Mouse (Mus musculus) limb, embryonic 14.5 days (tissue): Measurements from ENCODE around the gene Sptan1. TPM values are rescaled to one million over a fixed set of nuclear protein-coding genes. Genes with fewer than 3 reads are reported as not detected.
A peak's percentile ranks its signal among the peaks of the same experiment; 100 is the strongest.

Experiments used
- ATAC-seq: fragments of 200-750 bp; cut with Nextera tagmentation; 2 replicates; pipeline ENCODE4 v1.8.0; 2017; ENCODE audit warnings: low read depth, moderate number of reproducible peaks, moderate TSS enrichment; ENCODE audit not compliant: low FRiP score
- DNase-seq: peaks from one replicate; pipeline ENCODE4 v3.0.0-alpha.2; 2015; ENCODE audit warnings: low spot score
- H3K27ac ChIP-seq: fragments of 300-500 bp; sonication (generic); replicated peaks from 2 replicates; pipeline ENCODE4 v1.5.1; 2014; ENCODE audit warnings: low read depth, mild to moderate bottlenecking, low read length, moderate library complexity, mixed read lengths
- H3K27me3 ChIP-seq: fragments of 300-500 bp; sonication (generic); 2 replicates; pipeline ENCODE4 v1.6.1; 2014; ENCODE audit warnings: low read length, mixed read lengths; ENCODE audit not compliant: control insufficient read depth, insufficient read depth
- H3K36me3 ChIP-seq: fragments of 300-500 bp; sonication (generic); 2 replicates; pipeline ENCODE4 v1.6.1; 2014; ENCODE audit warnings: mild to moderate bottlenecking, low read length, moderate library complexity, mixed read lengths; ENCODE audit not compliant: control insufficient read depth, insufficient read depth
- H3K4me1 ChIP-seq: fragments of 300-500 bp; sonication (generic); 2 replicates; pipeline ENCODE4 v1.6.1; 2014; ENCODE audit warnings: antibody characterized with exemption, low read length, mixed read lengths; ENCODE audit not compliant: control insufficient read depth, insufficient read depth
- H3K4me2 ChIP-seq: fragments of 300-500 bp; sonication (generic); replicated peaks from 2 replicates; pipeline ENCODE4 v1.6.1; 2014; ENCODE audit warnings: low read depth, mild to moderate bottlenecking, low read length, moderate library complexity; ENCODE audit not compliant: severe bottlenecking
- H3K4me3 ChIP-seq: fragments of 300-500 bp; sonication (generic); replicated peaks from 2 replicates; pipeline ENCODE4 v1.5.1; 2014; ENCODE audit warnings: low read length
- H3K9ac ChIP-seq: fragments of 300-500 bp; sonication (generic); 2 replicates; pipeline ENCODE4 v1.6.1; 2014; ENCODE audit warnings: mild to moderate bottlenecking, low read depth, low read length, moderate library complexity; ENCODE audit not compliant: severe bottlenecking
- H3K9me3 ChIP-seq: fragments of 300-500 bp; sonication (generic); 2 replicates; pipeline ENCODE4 v1.6.1; 2016; ENCODE audit warnings: low read length; ENCODE audit not compliant: control insufficient read depth
- POLR2A ChIP-seq: fragments of 200-500 bp; IDR thresholded peaks from 2 replicates; pipeline ENCODE4 v1.8.0; 2012; ENCODE audit warnings: inconsistent platforms, mild to moderate bottlenecking, moderate library complexity, borderline replicate concordance; ENCODE audit not compliant: insufficient read depth, insufficient read length; ENCODE audit errors: extremely low read depth
- WGBS: fragments of 180-500 bp; shearing (Covaris S2); extraction: QIAGEN DNeasy Blood & Tissue Kit; methylation state at CpG from one replicate; pipeline ENCODE4 v1.1.7; 2014; 5-methylcytosine and 5-hydroxymethylcytosine counted together
- polyA plus RNA-seq, 2 experiments: library from polyadenylated mRNA; depleted of rRNA in 1 of 2; stranded (reverse) in 1 of 2; unstranded in 1 of 2; fragments of >200 nt; fragmentation: Nextera tagmentation in 1 of 2; extraction: Ambion mirVana in 1 of 2; gene quantifications; 2 replicates each; pipeline versions ENCODE4 v1.2.1 to v1.2.3; 2012 to 2014

Gene Sptan1
- polyA plus RNA-seq, 2 experiments: 153 to 206 TPM

GRCm38 (mm10) chr2:29967768-29968167 lies 2.4 kb downstream of the Sptan1 start:
- H3K36me3 ChIP-seq: peaks cover 21% of the 10 kb centered on the region; the same call in 1 of the 2 replicates
- H3K4me2 ChIP-seq: peak overlapping the region; percentile 50; the same call in 1 of the 2 replicates

GRCm38 (mm10) chr2:29968638-29969037 lies 3.3 kb downstream of the Sptan1 start:
- peaks cover 21% of the 10 kb centered on the region; the same call in 1 of the 2 replicates for H3K36me3 ChIP-seq
- no peak overlapping the region for H3K4me2 ChIP-seq
- H3K9ac ChIP-seq: no peak overlapping the region
- H3K27me3 ChIP-seq: no peaks in the 10 kb centered on the region
- DNase-seq (no peak), ATAC-seq (no peak)
- H3K4me1 ChIP-seq: peaks cover 24% of the 10 kb centered on the region
- TF ChIP-seq POLR2A: no peak
- 63% methylated on average over 5 of the region's 5 CpGs for WGBS
- no peak overlapping the region for H3K4me3 ChIP-seq
- no peak overlapping the region for H3K27ac ChIP-seq
- no peaks in the 10 kb centered on the region for H3K9me3 ChIP-seq

More at GRCm38 (mm10) chr2:29967768-29968167, 2.4 kb downstream of the Sptan1 start:
- WGBS: 61% methylated on average over 5 of the region's 5 CpGs
- DNase-seq: no peak
- H3K4me1 ChIP-seq: peaks cover 24% of the 10 kb centered on the region
- H3K27me3 ChIP-seq: no peaks in the 10 kb centered on the region
- no peak overlapping the region for H3K27ac ChIP-seq
- no peak for TF ChIP-seq POLR2A
- H3K9me3 ChIP-seq: no peaks in the 10 kb centered on the region
- no peak overlapping the region for H3K9ac ChIP-seq
- no peak for ATAC-seq
- H3K4me3 ChIP-seq: 0 out of 2 replicates have a peak overlapping the region, but pooled peaks have one; percentile 4

GRCm38 (mm10) chr2:29971838-29972635 lies 6.7 kb downstream of the Sptan1 start:
- H3K36me3 ChIP-seq: peaks cover 29% of the 10 kb centered on the region; the same call in 1 of the 2 replicates
- peak overlapping the region; percentile 39 for H3K27ac ChIP-seq
- H3K4me2 ChIP-seq: no peak overlapping the region
- H3K4me3 ChIP-seq: no peak overlapping the region
- TF ChIP-seq POLR2A: no peak
- H3K9ac ChIP-seq: no peak overlapping the region
- H3K27me3 ChIP-seq: no peaks in the 10 kb centered on the region
- WGBS: 64% methylated on average over 9 of the region's 9 CpGs
- ATAC-seq (no peak), DNase-seq (peak; percentile 74)
- H3K9me3 ChIP-seq: no peaks in the 10 kb centered on the region
- peaks cover 16% of the 10 kb centered on the region for H3K4me1 ChIP-seq

- peaks cover 24% of the 10 kb centered on the region for H3K36me3 ChIP-seq
- 36% methylated on average over 2 of the region's 2 CpGs for WGBS
Measured at GRCm38 (mm10) chr2:29973525-29973924, 8.2 kb downstream of the Sptan1 start.

GRCm38 (mm10) chr2:29977307-29977706 lies 11.9 kb downstream of the Sptan1 start:
- Histone ChIP-seq H3K4me2 (no peak overlapping the region), H3K9me3 (no peaks in the 10 kb centered on the region), H3K4me1 (no peaks in the 10 kb centered on the region), H3K27ac (no peak overlapping the region), H3K9ac (no peak overlapping the region), H3K27me3 (no peaks in the 10 kb centered on the region), H3K36me3 (peaks cover 48% of the 10 kb centered on the region), H3K4me3 (no peak overlapping the region)
- no peak for ATAC-seq
- TF ChIP-seq POLR2A: no peak
- DNase-seq: peak; percentile 37

More at GRCm38 (mm10) chr2:29973525-29973924, 8.2 kb downstream of the Sptan1 start:
- no peak for TF ChIP-seq POLR2A
- ATAC-seq (no peak), DNase-seq (no peak)
- H3K4me3 ChIP-seq: no peak overlapping the region
- no peaks in the 10 kb centered on the region for H3K27me3 ChIP-seq
- peaks cover 6% of the 10 kb centered on the region; the same call in 1 of the 2 replicates for H3K4me1 ChIP-seq
- no peak overlapping the region for H3K4me2 ChIP-seq
- no peaks in the 10 kb centered on the region for H3K9me3 ChIP-seq
- no peak overlapping the region for H3K27ac ChIP-seq
- H3K9ac ChIP-seq: no peak overlapping the region
